Mouse (Mus musculus): ENCODE data around the gene Ssc4d. TPM values are rescaled to one million over a fixed set of nuclear protein-coding genes. Genes with fewer than 3 reads are reported as not detected.

The Ssc4d gene
- total RNA-seq (2021), result under 1 TPM; 0.58 to 0.68 TPM

- intact Hi-C loops (cut with DNase I), result no loop called here
- DNase-seq, result no peak
Observed at GRCm38 (mm10) chr5:135974365-135974764, at the start of gene Ssc4d. Gene Ssc4d (minus strand): TSS chr5:135974531.

- intact Hi-C loops (cut with DNase I), result no loop called here
- no peak for DNase-seq
Observed at GRCm38 (mm10) chr5:136019907-136020306, 45.6 kb upstream of the Ssc4d start.

GRCm38 (mm10) chr5:136018726-136019125, 44.4 kb upstream of the Ssc4d start:
- no peak for DNase-seq
- intact Hi-C loops (cut with DNase I), result no loop called here

- peak in 1 of 2 experiments; percentile 14 for DNase-seq
- intact Hi-C loops (cut with DNase I), result no loop called here
Observed at GRCm38 (mm10) chr5:136017262-136017661, 42.9 kb upstream of the Ssc4d start.

- intact Hi-C loops (cut with DNase I), result no loop called here
- DNase-seq, result no peak
Observed at GRCm38 (mm10) chr5:136016014-136016876, 41.9 kb upstream of the Ssc4d start.

GRCm38 (mm10) chr5:136015586-136015985, 41.3 kb upstream of the Ssc4d start:
- intact Hi-C loops (cut with DNase I), result no loop called here
- DNase-seq, result no peak

GRCm38 (mm10) chr5:136014877-136015276, 40.5 kb upstream of the Ssc4d start:
- DNase-seq, result no peak
- intact Hi-C loops (cut with DNase I), result no loop called here

GRCm38 (mm10) chr5:136007745-136008144, 33.4 kb upstream of the Ssc4d start:
- intact Hi-C loops (cut with DNase I), result no loop called here
- DNase-seq, result no peak

- intact Hi-C loops (cut with DNase I), result no loop called here
- DNase-seq, result no peak
Observed at GRCm38 (mm10) chr5:136004537-136004936, 30.2 kb upstream of the Ssc4d start.

GRCm38 (mm10) chr5:136002751-136003151, 28.4 kb upstream of the Ssc4d start:
- no peak for DNase-seq

GRCm38 (mm10) chr5:136002325-136002724, 28.0 kb upstream of the Ssc4d start:
- intact Hi-C loops (cut with DNase I), result no loop called here
- DNase-seq, result no peak

More at GRCm38 (mm10) chr5:136002751-136003151, 28.4 kb upstream of the Ssc4d start:
- intact Hi-C loops (cut with DNase I), result no loop called here

- intact Hi-C loops (cut with DNase I), result no loop called here
- no peak for DNase-seq
Observed at GRCm38 (mm10) chr5:136001222-136001621, 26.9 kb upstream of the Ssc4d start.

- DNase-seq, result no peak
- intact Hi-C loops (cut with DNase I), result no loop called here
Observed at GRCm38 (mm10) chr5:135996162-135996561, 21.8 kb upstream of the Ssc4d start.

GRCm38 (mm10) chr5:135994725-135995687, 20.7 kb upstream of the Ssc4d start, which contains the start of gene Dtx2:
Gene Dtx2 (plus strand): TSS chr5:135994800.
- intact Hi-C loops (cut with DNase I), result no loop called here

GRCm38 (mm10) chr5:135994335-135994724, 20.0 kb upstream of the Ssc4d start:
- intact Hi-C loops (cut with DNase I), result no loop called here
- no peak for DNase-seq

More at GRCm38 (mm10) chr5:135994725-135995687, 20.7 kb upstream of the Ssc4d start, which contains the start of gene Dtx2:
- peak; percentile 89 to 90 for DNase-seq

- DNase-seq, result no peak
- intact Hi-C loops (cut with DNase I), result no loop called here
Observed at GRCm38 (mm10) chr5:135993381-135993965, 19.1 kb upstream of the Ssc4d start.

- intact Hi-C loops (cut with DNase I), result no loop called here
- DNase-seq, result no peak
Observed at GRCm38 (mm10) chr5:135990601-135991000, 16.3 kb upstream of the Ssc4d start.

- intact Hi-C loops (cut with DNase I), result no loop called here
- no peak for DNase-seq
Observed at GRCm38 (mm10) chr5:135987248-135987647, 12.9 kb upstream of the Ssc4d start.

GRCm38 (mm10) chr5:135984546-135985044, 10.3 kb upstream of the Ssc4d start:
- no peak for DNase-seq
- intact Hi-C loops (cut with DNase I), result loop anchor here (5.0 kb wide), 3 partner anchors 43 to 82 kb away; no protein-coding TSS in a partner anchor

GRCm38 (mm10) chr5:135982398-135982797, 8.1 kb upstream of the Ssc4d start:
- peak; percentile 79 to 80 for DNase-seq

More at GRCm38 (mm10) chr5:135982398-135982797, 8.1 kb upstream of the Ssc4d start:
- intact Hi-C loops (cut with DNase I), result loop anchor here (1.0 to 5.0 kb wide), 4 partner anchors 45 to 80 kb away; no protein-coding TSS in a partner anchor
